Mouse (Mus musculus): ENCODE data around the gene Trmt1. TPM values are rescaled to one million over a fixed set of nuclear protein-coding genes. Genes with fewer than 3 reads are reported as not detected.
A peak's percentile ranks its signal among the peaks of the same experiment; 100 is the strongest.

Trmt1 gene
- total RNA-seq, 1 experiment = 260 TPM

DNA sequence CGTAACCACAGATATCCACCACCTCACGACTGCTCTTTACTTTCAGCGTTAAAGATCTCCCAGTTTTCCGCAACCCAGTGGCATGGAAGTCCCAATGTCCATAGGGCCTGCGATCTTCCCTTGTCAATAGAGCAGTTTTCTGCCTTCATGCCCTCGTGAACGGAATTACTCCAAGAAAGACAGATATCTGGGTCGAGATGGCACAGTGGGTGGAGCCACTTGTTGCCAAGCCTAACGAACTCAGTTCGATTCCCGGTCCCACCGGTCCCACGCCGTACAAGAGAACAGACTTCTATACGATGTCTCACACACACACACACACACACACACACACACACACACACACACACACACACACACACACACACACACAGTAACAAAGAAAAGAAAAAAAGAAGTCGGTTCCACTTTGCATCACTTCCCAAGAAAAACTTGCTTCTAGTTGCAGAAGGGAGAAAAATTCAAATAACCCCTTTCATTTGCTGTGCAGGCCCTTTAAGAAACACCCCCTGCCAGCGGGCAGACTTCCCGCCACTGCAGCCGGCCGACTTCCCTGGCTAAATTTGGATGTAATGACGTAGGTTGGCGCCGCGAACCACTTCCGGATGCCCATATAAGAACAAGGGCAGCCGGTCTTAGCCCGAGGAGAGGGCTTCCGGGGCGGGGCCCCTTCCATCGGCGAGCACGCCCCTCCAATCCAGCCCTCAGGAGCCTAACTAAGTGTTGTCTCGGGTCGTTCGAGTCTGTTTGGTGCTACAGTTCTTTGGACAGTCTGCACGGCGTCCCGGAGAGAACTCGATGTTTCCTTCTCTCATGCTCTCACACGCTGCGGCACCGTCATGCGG, 22.4 kb upstream of the Trmt1 start:
- H3K4me3 ChIP-seq (ENCODE audit: insufficient read depth in 1 of 2, low read depth in 1 of 2, low read length in 2 of 2, poor library complexity in 1 of 2, severe bottlenecking in 1 of 2) = peak overlapping the region; percentile 76 to 89
- in situ Hi-C loops (cut with MboI; ENCODE audit: low sequenced_read_pairs in 2 of 2, unreplicated experiment in 2 of 2) = no loop called here
- H3K27ac ChIP-seq (ENCODE audit: insufficient read depth, low read depth, low read length, poor library complexity, severe bottlenecking) = peak overlapping the region; percentile 96
- H3K9ac ChIP-seq (ENCODE audit: insufficient read depth, low read depth, low read length, poor library complexity, severe bottlenecking) = peak overlapping the region; percentile 85
- H3K36me3 ChIP-seq (ENCODE audit: control insufficient read depth, insufficient read depth, low read length, poor library complexity, severe bottlenecking) = peaks cover 11% of the 10 kb centered on the region
- DNase-seq (ENCODE audit: low read depth, low spot score) = no peak
- no peaks in the 10 kb centered on the region for H3K9me3 ChIP-seq (ENCODE audit: control insufficient read depth, insufficient read depth, low read depth, low read length)
- TF ChIP-seq CHD2 (IDR thresholded peaks at IDR 0.05; ENCODE audit: low read depth, low read length) (no peak), MAFK (IDR thresholded peaks at IDR 0.05; ENCODE audit: insufficient read depth, low read depth, low read length) (no peak), ZNF384 (IDR thresholded peaks at IDR 0.05; ENCODE audit: low read depth, low read length) (no peak), HCFC1 (IDR thresholded peaks at IDR 0.05; ENCODE audit: borderline replicate concordance, insufficient read depth, low read length) (peak; percentile 71; the same call in 1 of the 2 replicates)
- peaks cover 5 to 6% of the 10 kb centered on the region in 2 experiments; a peak in 2 of 4 replicates for H3K4me1 ChIP-seq (ENCODE audit: control insufficient read depth in 2 of 2, insufficient read depth in 2 of 2, low read length in 2 of 2, poor library complexity in 1 of 2)

DNA sequence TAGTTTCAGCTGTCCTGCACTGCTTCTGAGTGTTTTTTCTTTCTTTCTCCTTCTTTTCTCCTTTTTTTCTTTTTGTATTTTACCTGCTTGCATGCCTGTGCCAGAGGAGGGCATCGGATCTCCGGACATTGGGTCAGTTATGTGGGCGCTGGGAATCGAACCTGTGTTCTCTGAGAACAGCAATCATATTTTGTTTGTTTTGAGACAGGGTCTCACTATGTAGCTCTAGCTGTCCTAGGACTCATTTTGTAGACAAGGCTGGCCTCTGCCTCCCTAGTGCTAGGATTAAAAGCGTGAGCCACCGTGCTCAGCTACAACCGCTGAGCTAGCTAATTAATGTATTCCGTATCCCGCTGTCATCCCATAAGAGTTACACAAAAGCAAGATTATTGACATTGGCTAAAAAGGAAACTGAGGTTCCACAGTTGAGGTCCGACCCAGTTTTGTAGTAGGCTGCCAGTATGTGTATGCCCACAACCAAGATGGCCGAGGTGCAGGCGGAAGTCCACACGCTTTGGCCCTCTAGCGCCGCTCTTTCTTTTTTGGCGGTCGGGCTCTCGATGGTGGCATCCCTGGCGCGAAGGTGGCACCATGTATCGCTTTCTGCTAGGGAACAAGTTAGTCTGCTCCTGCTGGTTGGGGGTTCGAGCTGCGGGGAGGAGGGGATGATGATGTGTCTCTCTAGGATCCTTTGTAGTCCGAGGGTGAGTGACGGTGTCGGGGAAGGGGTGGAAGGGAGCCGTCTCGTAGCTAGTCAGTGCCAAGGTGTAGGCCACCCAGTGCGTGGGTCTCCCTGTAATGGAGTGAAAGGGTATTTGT, 21.3 kb upstream of the Trmt1 start:
- Histone ChIP-seq H3K36me3 (ENCODE audit: control insufficient read depth, insufficient read depth, low read length, poor library complexity, severe bottlenecking) (peaks cover 11% of the 10 kb centered on the region), H3K4me1 (ENCODE audit: control insufficient read depth in 2 of 2, insufficient read depth in 2 of 2, low read length in 2 of 2, poor library complexity in 1 of 2) (peaks cover 3 to 5% of the 10 kb centered on the region in 2 experiments; a peak in 1 of 4 replicates), H3K27ac (ENCODE audit: insufficient read depth, low read depth, low read length, poor library complexity, severe bottlenecking) (peak overlapping the region; percentile 96), H3K9ac (ENCODE audit: insufficient read depth, low read depth, low read length, poor library complexity, severe bottlenecking) (peak overlapping the region; percentile 85), H3K4me3 (ENCODE audit: insufficient read depth in 1 of 2, low read depth in 1 of 2, low read length in 2 of 2, poor library complexity in 1 of 2, severe bottlenecking in 1 of 2) (peak overlapping the region; percentile 76 to 77), H3K9me3 (ENCODE audit: control insufficient read depth, insufficient read depth, low read depth, low read length) (no peaks in the 10 kb centered on the region)
- no peak for DNase-seq (ENCODE audit: low read depth, low spot score)
- in situ Hi-C loops (cut with MboI; ENCODE audit: low sequenced_read_pairs in 2 of 2, unreplicated experiment in 2 of 2) = no loop called here
- TF ChIP-seq ZNF384 (IDR thresholded peaks at IDR 0.05; ENCODE audit: low read depth, low read length) (no peak), HCFC1 (IDR thresholded peaks at IDR 0.05; ENCODE audit: borderline replicate concordance, insufficient read depth, low read length) (peak; percentile 76)

DNA sequence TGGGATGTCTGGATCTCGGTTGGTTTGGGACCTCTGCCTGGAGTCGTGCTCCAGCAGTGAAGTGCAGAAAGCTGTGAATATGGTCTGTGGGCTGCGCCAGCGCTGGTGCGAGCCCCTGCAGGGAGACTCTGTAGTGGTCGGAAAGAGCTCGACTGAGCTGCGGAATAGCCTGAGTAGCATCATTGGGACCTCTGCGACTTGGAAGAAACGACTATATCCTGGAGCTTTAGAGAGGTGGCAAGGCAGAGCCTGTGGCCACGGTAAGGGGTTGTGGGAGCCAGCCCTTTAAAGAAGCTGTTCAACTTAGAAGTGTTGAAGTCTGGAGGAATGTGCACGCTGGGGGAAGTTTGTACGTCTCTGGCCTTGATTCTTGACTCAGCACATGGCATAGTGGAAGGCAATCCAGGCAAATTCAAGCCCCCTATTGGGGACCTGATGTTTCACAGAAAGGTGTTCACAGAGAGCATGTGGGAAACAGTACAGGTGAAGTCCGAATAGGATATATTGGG, 20.7 kb upstream of the Trmt1 start:
- TF ChIP-seq ZC3H11A (IDR thresholded peaks at IDR 0.05; ENCODE audit: borderline replicate concordance, low read depth, low read length) (no peak), HCFC1 (IDR thresholded peaks at IDR 0.05; ENCODE audit: borderline replicate concordance, insufficient read depth, low read length) (no peak), ZNF384 (IDR thresholded peaks at IDR 0.05; ENCODE audit: low read depth, low read length) (no peak), MAFK (IDR thresholded peaks at IDR 0.05; ENCODE audit: insufficient read depth, low read depth, low read length) (no peak), CHD2 (IDR thresholded peaks at IDR 0.05; ENCODE audit: low read depth, low read length) (no peak)
- peaks cover 15% of the 10 kb centered on the region for H3K36me3 ChIP-seq (ENCODE audit: control insufficient read depth, insufficient read depth, low read length, poor library complexity, severe bottlenecking)
- in situ Hi-C loops (cut with MboI; ENCODE audit: low sequenced_read_pairs in 2 of 2, unreplicated experiment in 2 of 2) = no loop called here
- peaks cover 5 to 8% of the 10 kb centered on the region in 2 experiments; a peak in 2 of 4 replicates for H3K4me1 ChIP-seq (ENCODE audit: control insufficient read depth in 2 of 2, insufficient read depth in 2 of 2, low read length in 2 of 2, poor library complexity in 1 of 2)
- peak overlapping the region; percentile 85 for H3K9ac ChIP-seq (ENCODE audit: insufficient read depth, low read depth, low read length, poor library complexity, severe bottlenecking)
- peak overlapping the region; percentile 76 to 77 for H3K4me3 ChIP-seq (ENCODE audit: insufficient read depth in 1 of 2, low read depth in 1 of 2, low read length in 2 of 2, poor library complexity in 1 of 2, severe bottlenecking in 1 of 2)
- DNase-seq (ENCODE audit: low read depth, low spot score) = no peak
- H3K27ac ChIP-seq (ENCODE audit: insufficient read depth, low read depth, low read length, poor library complexity, severe bottlenecking) = peak overlapping the region; percentile 96
- no peaks in the 10 kb centered on the region for H3K9me3 ChIP-seq (ENCODE audit: control insufficient read depth, insufficient read depth, low read depth, low read length)

DNA sequence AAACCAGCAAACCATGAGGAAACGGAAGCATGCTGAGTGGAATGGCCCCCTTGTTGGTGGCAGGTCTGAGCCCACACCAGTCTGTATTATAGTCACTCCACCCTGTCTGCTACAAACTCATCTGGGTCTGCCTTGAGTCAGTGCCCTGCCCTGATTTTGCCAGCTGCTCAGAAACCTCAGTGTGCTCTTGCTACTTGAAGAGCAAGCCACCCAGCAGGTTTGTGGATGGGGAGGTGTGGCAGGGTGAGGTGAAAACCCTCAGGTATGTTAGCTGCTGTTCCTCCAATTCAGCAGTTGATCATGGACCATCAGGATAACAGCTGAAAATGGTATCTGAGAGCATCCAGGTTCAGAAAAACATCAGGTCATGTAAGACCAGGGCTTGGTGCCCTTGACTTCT, 18.0 kb upstream of the Trmt1 start:
- no peak for DNase-seq (ENCODE audit: low read depth, low spot score)
- Histone ChIP-seq H3K9me3 (ENCODE audit: control insufficient read depth, insufficient read depth, low read depth, low read length) (no peaks in the 10 kb centered on the region), H3K27ac (ENCODE audit: insufficient read depth, low read depth, low read length, poor library complexity, severe bottlenecking) (no peak overlapping the region), H3K4me3 (ENCODE audit: insufficient read depth in 1 of 2, low read depth in 1 of 2, low read length in 2 of 2, poor library complexity in 1 of 2, severe bottlenecking in 1 of 2) (no peak overlapping the region), H3K9ac (ENCODE audit: insufficient read depth, low read depth, low read length, poor library complexity, severe bottlenecking) (no peak overlapping the region), H3K36me3 (ENCODE audit: control insufficient read depth, insufficient read depth, low read length, poor library complexity, severe bottlenecking) (peaks cover 22% of the 10 kb centered on the region), H3K4me1 (ENCODE audit: control insufficient read depth in 2 of 2, insufficient read depth in 2 of 2, low read length in 2 of 2, poor library complexity in 1 of 2) (peaks cover 5 to 13% of the 10 kb centered on the region in 2 experiments; a peak in 2 of 4 replicates)
- in situ Hi-C loops (cut with MboI; ENCODE audit: low sequenced_read_pairs in 2 of 2, unreplicated experiment in 2 of 2) = no loop called here
- TF ChIP-seq ZNF384 (IDR thresholded peaks at IDR 0.05; ENCODE audit: low read depth, low read length) = no peak
- no peak for TF ChIP-seq ZC3H11A (IDR thresholded peaks at IDR 0.05; ENCODE audit: borderline replicate concordance, low read depth, low read length)
- no peak for TF ChIP-seq CHD2 (IDR thresholded peaks at IDR 0.05; ENCODE audit: low read depth, low read length)
- no peak for TF ChIP-seq HCFC1 (IDR thresholded peaks at IDR 0.05; ENCODE audit: borderline replicate concordance, insufficient read depth, low read length)
- TF ChIP-seq MAFK (IDR thresholded peaks at IDR 0.05; ENCODE audit: insufficient read depth, low read depth, low read length) = no peak

Measured in ES-E14 (cell line).